Mouse (Mus musculus): ENCODE data around the gene Pomp.
"Not testable (repeated sequence)": the region's sequence is repeated elsewhere in the genome, so short reads cannot be mapped to it uniquely, and the experiment has no call there.

Pomp gene

GRCm38 (mm10) chr5:147868674-147869073 is 8.4 kb downstream of the Pomp start:
- DNase-seq, result no peak

DNA sequence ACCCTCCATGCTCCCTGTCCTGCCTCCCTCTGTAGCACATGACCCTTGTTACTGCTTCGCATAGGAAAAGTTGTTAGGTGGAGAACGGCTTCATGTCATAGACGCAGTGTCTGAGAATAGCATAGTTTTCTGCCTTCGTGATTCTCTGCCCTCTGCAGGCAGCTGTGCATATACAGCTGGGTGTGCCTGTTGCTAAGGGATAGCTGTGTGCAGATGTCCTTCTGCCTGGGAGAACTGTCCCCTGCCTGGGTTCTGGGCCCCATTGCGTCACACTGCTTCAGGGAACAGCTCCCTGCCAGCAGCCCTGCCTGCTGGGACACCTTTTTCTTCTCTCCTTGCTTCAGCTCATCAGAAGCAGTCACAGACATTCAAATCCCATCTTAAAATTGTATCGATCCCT is 9.3 kb downstream of the Pomp start:
- no peak for DNase-seq

DNA sequence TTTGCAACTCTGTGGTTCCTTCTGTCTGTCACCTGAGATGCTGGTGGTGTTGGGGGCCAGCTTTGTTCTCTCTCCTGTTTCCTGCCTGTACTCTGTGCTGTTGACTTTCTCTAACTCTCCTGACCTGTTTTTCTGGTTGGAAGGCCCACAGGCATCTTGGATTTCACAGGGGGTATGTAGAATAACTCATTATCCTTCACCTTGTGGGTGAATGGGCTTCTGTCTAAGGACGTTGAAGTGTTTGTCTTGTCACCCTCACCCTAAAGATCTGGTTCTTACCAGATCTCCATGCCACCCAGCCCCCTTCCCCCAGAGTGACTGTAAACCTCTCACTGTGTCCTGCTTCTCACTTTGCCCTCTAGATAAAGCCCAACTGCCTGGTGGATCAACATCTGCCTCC is 10.0 kb downstream of the Pomp start:
- DNase-seq, result no peak

DNA sequence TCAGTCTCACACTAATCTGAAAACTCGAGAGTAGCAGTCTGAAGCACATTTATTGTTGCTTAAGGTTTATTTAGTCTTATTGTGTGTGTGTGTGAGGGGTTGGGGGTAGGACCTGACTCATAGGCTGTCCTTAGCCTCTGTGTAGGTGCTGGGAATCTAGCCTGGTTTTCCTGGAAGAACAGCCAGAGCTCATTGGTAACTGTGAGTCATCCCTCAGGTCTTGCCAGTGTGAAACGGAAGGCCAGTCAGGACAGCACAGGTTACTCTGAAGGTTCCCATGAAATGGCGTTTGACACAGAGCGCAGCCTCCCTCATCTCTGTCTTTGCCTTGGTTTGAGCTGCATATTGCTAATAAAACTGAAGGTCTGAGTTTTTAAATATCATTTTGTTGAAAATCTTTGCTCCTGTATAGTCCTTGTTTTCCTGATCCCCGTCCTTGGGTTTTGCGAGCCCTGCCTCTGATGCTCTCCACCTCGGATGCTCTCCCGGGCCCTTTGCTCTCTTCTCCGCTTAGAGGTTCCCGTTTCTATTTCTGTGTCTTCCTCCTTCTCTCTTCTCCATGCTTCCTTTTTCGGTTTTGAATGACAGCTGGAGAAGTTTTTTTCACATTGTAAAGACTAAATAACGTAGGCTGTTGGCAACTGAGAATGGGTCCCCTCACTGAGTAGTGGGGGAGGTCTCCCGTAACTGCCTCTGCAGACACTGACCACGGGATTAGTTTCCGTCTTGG is 11.0 kb downstream of the Pomp start:
- DNase-seq, result no peak

GRCm38 (mm10) chr5:147874491-147875065 is 14.3 kb downstream of the Pomp start:
- no peak for DNase-seq

DNA sequence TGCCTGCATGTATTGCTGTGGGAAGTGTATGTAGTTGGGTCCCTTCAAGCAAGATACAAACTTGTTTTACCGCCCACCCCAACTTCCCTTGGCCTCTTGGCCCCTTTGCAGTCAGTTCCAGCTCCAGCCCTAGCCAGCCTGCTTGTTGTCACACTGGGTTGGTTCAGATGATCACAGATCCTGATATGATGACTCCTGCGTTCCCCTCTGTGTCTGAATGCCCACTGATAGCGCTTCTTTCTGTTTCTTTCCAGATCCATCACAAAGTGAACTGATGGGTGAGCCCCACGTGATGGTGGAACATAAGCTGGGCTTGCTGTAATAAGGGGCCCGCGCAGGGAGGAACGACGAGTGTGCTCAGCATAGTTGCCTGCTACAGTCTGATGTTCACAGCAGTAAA is 14.9 kb downstream of the Pomp start:
- no peak for DNase-seq

- peak; percentile 22 for DNase-seq
These were observed 17.3 kb downstream of the Pomp start for GRCm38 (mm10) chr5:147877520-147877919.

DNA sequence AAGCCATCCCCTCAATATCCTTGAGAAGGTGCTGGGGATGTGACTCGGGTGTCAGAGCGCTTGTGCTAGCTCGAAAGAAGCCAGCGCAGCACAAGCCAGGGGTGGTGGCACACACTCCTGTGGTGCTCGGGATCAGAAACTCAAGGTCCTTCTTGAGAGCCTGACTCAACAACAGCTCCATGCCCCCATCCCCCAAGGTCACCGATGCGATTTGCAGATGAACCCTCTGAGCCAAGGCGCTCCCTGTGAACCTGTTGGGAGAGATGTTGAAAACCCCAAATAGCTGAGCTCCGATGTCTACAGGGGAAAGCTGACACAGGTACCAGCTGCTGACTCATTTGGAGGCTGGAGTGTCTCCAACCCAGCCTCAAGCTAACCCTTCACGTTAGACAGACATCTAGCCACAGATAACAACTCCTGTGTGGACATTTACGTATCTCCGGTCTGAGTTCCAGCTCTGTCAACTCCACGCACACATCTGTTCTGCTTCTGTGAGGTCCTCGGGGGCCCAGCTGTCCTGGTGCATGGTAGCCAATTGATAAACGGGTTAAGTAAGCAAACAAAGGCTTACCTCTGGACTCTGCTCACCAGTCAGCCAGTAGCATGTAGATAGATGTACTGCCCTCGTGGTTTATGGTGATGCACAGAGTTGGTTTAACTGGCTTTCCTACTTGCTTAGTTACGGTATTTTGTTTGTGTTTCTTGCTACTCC is 19.9 kb downstream of the Pomp start:
- DNase-seq, result no peak

- DNase-seq, result no peak
These were observed 23.3 kb downstream of the Pomp start for GRCm38 (mm10) chr5:147883581-147883980.

GRCm38 (mm10) chr5:147888313-147889297 is 28.3 kb downstream of the Pomp start:
- DNase-seq, result no peak

- no peak for DNase-seq
These were observed 32.5 kb downstream of the Pomp start for GRCm38 (mm10) chr5:147892735-147893134.

- peak; percentile 42 for DNase-seq
These were observed 32.9 kb downstream of the Pomp start for GRCm38 (mm10) chr5:147893143-147893542.

GRCm38 (mm10) chr5:147893766-147894454 is 33.6 kb downstream of the Pomp start:
- DNase-seq, result peak; percentile 55

DNA sequence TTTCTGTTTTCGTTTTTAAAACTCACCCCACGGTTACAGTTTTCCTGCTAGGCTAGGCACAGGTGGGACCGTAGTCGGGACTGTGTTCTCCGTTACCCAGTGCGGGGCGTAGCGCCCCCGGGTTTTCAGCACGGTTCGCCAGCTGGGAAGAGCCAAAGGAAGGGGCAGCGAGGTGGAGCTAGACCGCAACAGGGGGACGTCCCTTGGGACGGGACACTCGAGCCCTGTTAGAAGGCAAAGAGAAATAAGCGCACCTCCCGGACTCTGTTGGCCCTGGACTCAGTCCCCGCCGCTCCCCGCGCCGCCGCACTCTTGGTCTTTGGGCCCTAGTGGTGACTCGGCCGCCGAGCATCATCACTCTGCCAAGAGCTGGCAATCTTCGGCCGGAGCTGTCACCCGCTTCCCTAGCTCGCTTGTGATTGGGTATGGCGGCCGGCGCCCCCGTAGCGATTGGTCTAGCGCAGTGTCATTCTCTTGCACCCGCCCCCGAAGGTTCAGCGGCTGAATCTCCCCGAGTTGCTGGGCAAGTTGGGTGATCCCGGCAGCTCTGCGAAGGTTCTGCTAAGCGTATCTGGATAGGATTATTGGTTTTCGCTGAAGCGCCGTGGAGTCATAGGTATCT is 34.3 kb downstream of the Pomp start, which contains the start of gene Slc46a3:
Gene Slc46a3 (minus strand): TSS at position 361 of the 622 bp plus-strand sequence.
- DNase-seq, result peak; percentile 93

- peak; percentile 23 for DNase-seq
These were observed 35.4 kb downstream of the Pomp start for GRCm38 (mm10) chr5:147895436-147896198.

DNA sequence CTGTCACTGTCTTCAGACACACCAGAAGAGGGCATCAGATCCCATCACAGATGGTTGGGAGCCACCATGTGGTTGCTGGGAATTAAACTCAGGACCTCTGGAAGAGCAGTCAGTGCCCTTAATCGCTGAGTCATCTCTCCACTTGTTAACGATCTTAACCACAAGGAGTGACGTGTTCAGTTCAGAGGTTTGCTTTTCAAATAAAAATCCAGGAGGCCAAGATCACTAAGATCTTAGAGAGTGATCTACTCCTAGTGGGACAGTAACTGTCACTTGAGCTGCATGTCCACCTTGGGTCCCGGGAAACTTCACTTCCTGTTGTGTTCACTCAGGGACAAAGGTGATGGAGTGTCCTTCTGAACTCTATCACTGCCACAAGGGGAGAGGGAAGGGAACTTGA is 36.2 kb downstream of the Pomp start:
- not testable (repeated sequence) for DNase-seq

- no peak for DNase-seq
These were observed 38.0 kb downstream of the Pomp start for GRCm38 (mm10) chr5:147898254-147898653.

DNA sequence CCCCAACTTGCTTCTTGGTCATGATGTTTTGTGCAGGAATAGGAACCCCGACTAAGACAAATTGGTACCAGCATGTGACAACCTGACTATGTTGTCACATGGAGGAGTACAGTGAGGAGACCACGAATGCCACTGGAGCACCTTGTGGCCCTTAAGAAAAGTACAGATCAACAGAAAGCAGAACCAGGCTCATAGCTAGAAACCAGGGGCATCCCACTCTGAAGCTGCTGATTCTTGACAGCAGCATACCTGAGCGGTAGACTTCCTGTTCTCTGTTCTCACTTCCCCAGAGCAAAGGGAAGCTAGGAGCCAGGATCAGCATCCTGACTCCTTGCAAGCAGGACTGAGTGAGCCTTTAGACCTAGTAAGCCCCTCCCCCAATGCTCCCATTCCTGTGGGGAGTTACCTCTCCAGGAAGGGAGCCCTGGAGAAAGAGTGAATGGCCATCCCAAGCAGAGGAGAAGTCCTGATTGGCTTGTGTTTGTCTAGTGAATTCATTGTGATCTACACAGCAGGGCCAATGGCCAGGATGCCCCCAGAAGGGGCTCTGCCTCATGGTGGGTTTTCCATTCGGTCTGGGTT is 38.8 kb downstream of the Pomp start:
- DNase-seq, result no peak

GRCm38 (mm10) chr5:147902008-147902757 is 41.9 kb downstream of the Pomp start:
- DNase-seq, result no peak

GRCm38 (mm10) chr5:147903166-147903565 is 42.9 kb downstream of the Pomp start:
- no peak for DNase-seq

All from embryo, embryonic 11 days (tissue).